Mouse (Mus musculus): Measurements from ENCODE around the gene Smim7. TPM values are rescaled to one million over a fixed set of nuclear protein-coding genes. Genes with fewer than 3 reads are reported as not detected.

Smim7 gene
- total RNA-seq, 1 experiment from 2014 or later = 79.7 TPM

DNA sequence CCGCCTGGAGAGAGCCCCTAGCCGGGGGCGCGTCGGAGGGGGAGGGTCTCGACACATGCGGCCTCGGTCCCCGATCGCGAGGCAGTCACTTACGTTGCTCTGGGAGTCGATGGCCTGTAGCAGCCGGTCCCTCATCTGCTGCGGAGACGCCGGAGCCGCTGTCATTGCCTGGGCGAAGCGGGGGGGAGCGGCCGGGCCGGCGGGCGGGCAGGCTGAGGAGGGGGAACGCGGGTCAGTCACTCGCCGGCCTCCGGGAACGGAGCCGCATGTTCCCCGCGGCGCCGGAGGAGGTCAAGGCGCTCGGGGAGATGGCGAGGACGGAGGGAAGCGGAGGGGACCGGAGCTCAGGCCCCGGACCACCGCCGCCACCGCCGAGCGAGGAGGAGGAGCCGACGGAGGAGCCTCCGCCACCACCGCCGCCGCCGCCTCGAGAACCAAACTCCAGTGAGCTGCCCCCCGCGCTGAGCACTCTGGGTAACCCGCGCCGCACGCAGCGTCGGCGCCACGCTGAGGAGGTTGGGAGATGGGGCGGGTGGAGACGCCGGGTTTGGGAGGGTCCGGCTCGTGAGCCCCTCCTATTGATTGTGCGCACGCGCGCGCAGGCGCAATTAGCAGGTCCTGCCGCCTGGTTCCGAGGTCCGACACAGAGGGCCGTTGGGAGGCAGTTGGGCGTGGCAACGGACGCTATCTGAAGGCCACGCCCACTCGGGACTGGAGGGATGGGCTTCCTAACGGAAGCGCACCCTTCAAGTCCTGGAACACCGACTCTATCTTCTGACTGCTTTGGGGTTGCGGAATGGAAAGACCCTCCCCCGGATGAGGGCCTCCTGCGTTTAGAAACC lies 22.9 kb downstream of the Smim7 start, which contains the start of gene Med26:
Gene Med26, minus strand, starts transcription at position 469 of the 842 bp plus-strand sequence.
- peak; percentile 99 for DNase-seq

GRCm38 (mm10) chr8:72547122-72547801 lies 23.6 kb downstream of the Smim7 start:
- peak; percentile 55 for DNase-seq

DNA sequence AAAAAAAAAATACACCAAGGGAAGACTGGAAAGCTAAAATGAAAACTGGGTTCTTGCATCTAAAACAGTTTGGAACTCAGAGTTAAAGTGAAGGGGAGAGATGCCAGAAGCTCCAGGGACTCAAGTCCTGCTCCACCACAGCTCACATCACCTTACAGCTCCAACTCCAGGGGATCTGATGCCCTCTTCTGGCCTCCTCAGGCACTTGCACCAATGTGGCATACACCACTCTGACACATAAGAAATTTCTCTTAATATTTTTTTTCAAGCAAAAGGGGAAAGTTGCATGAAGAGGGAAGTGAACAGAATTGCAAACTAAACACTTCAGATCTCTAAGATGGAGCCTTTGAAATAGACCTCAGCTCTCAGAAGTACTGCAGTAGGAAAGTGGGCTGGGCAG lies 31.7 kb downstream of the Smim7 start:
- peak; percentile 23 for DNase-seq

- DNase-seq = peak; percentile 27
Measured at GRCm38 (mm10) chr8:72534888-72535287, 36.0 kb downstream of the Smim7 start.

DNA sequence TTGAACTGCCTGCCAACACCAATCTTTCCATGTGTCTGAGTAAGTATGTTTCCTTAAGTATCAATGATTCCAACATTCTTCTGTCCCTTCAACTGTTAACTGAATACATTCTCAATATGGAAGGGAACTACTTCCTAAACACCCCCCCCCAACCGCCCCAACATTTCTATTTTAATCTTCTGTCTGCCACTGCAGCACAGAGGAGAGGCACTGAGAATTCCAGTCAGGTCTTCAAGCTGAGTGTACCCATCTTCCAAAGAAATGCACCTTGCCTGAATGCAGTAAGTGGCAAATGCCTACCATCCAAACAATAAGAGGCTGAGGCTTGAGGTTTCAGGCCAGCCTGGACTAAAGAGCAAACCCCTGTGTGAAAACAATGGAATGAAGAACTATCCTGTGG lies 38.8 kb downstream of the Smim7 start:
- no peak for DNase-seq

- no peak for DNase-seq
Measured at GRCm38 (mm10) chr8:72521888-72522287, 49.0 kb downstream of the Smim7 start.

DNA sequence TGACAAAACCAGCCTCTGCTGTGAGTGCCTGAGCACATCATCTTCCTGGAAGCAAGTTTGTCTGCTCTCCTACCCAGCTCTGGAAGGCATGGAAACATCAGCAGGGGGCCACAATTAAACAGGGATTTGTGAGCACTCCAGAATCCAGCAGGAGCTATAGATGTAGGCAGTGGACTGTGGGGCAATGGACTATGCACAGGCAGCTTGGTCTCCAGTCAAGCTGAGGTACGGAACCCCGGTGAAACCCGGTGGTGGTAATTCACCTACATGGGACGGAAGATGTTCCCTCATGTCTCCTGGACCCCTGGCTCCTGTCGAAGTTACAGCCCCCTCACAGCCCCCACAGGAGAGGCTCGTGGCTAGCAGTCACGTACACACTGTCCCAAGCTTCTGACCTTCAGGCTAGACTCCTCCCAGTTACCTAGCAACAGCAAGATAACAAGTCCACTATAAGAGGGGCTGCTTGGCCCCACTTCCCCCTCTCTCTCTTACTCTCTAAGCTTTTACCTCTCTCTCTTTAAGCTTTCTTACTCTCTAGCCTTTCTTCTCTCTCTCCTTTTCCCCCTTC lies 53.4 kb downstream of the Smim7 start:
- no peak for DNase-seq

Small RNAs within 50 kb of the gene (microRNA-seq; reads per million reads assigned to microRNA genes)
- 0 reads per million in 2 experiments for gene Gm28019

Other genes with a start within 250 kb of the Smim7 start
- 49.9 and 53.9 TPM in 2 replicates for gene Eps15l1, start 149.6 kb downstream of the Smim7 start, total RNA-seq (2021)
- 3.1 and 4.5 TPM in 2 replicates for gene Calr3, start 127.2 kb downstream of the Smim7 start, total RNA-seq (2021)
- 8.5 and 9.1 TPM in 2 replicates for gene 1700030K09Rik, start 127.2 kb downstream of the Smim7 start, total RNA-seq (2021)
- 49.6 and 68.5 TPM in 2 replicates for gene Cherp, start 95.9 kb downstream of the Smim7 start, total RNA-seq (2021)
- gene Slc35e1, start 78.5 kb downstream of the Smim7 start, total RNA-seq (2021) = 33.6 and 34.9 TPM in 2 replicates
- 9.5 and 10.0 TPM in 2 replicates for gene Med26, start 22.8 kb downstream of the Smim7 start, total RNA-seq (2021)
- gene Tmem38a, start 967 bp upstream of the Smim7 start, total RNA-seq (2021) = 9.3 and 10.5 TPM in 2 replicates
- 0.41 and 0.60 TPM in 2 replicates for gene Nwd1, start 75.6 kb upstream of the Smim7 start, total RNA-seq (2021)
- 190 and 198 TPM in 2 replicates for gene Sin3b, start 152.2 kb upstream of the Smim7 start, total RNA-seq (2021)
- gene F2rl3, start 190.8 kb upstream of the Smim7 start, total RNA-seq (2021) = 3.2 and 4.4 TPM in 2 replicates

Measured in adrenal gland, postnatal 14 days (tissue).